Mouse (Mus musculus): Measurements from ENCODE around the gene Fbxo39.

DNA sequence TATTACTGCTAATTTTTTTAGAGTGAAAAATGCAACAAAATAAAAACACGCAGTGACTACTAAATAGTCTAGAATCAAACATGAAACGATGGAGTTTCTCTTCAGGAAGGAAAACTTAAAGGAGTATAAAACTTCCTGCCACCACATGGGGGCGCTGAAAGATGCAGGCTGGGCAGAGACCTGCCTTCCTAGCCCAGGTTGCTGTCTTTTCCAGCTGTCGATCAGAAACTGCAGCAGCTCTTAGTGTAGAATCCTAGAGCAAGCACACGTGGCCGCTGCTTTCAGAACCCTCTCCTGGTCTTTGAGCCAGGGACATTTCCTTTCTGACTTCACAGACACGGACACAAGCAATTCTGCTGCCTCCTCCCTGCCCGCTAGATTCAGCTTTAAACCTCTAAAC lies 29.7 kb downstream of the Fbxo39 start:
- peak; percentile 62 for TF ChIP-seq CTCF (IDR thresholded peaks at IDR 0.05; ENCODE audit: extremely low read depth, insufficient read depth, low read length)
- no peak for TF ChIP-seq POLR2A (IDR thresholded peaks at IDR 0.05; ENCODE audit: extremely low read depth, insufficient read depth, low read length)

All from cortical plate, adult 2 months (tissue).